Mouse (Mus musculus): ENCODE measurements around the gene Rasgef1c. TPM values are rescaled to one million over a fixed set of nuclear protein-coding genes. Genes with fewer than 3 reads are reported as not detected.

The Rasgef1c gene
- total and polyA plus RNA-seq, 3 experiments, result 0.12 to 0.15 TPM; not detected in 1

GRCm38 (mm10) chr11:49977963-49978568 lies 76.4 kb downstream of the Rasgef1c start:
- no peak overlapping the region for H3K27ac ChIP-seq (ENCODE audit: control insufficient read depth, low read depth, low read length)
- H3K4me3 ChIP-seq (ENCODE audit: control insufficient read depth in 1 of 2, insufficient read depth in 1 of 2, low read depth in 2 of 2, low read length in 2 of 2), result no peak overlapping the region

DNA sequence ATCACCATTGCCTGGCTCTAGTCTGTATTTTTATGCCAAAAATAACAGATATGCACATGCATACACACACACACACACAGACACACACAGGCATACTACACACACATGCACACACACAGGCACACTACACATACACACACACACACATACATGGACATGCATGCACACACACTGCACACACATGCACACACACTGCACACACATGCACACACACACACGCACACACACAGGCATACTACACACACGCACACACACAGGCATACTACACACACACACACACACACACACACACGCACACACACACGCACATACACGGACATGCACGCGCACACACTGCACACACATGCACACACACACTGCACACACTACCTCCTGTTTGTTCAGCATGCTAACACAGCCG lies 77.3 kb downstream of the Rasgef1c start:
- peak; percentile 92; the same call in 1 of the 2 replicates for TF ChIP-seq POLR2AphosphoS5 (IDR thresholded peaks at IDR 0.05; ENCODE audit: borderline replicate concordance, low read depth, low read length)
- TF ChIP-seq CTCF (IDR thresholded peaks at IDR 0.05 in 2 of 3, conservative IDR thresholded peaks at IDR 0.05 in 1 of 3; ENCODE audit: control insufficient read depth in 1 of 3, insufficient read depth in 1 of 3, low read depth in 2 of 3, low read length in 3 of 3, poor library complexity in 1 of 3, severe bottlenecking in 1 of 3), result no peak
- no peak for TF ChIP-seq MYC (IDR thresholded peaks at IDR 0.05; ENCODE audit: low read depth, low read length)
- no peak for TF ChIP-seq NRF1 (IDR thresholded peaks at IDR 0.05; ENCODE audit: insufficient read depth, low read depth, low read length, poor library complexity, severe bottlenecking)
- no peak for TF ChIP-seq ZKSCAN1 (IDR thresholded peaks at IDR 0.05; ENCODE audit: low read depth, low read length)
- TF ChIP-seq NELFE (IDR thresholded peaks at IDR 0.05; ENCODE audit: low read depth, low read length), result no peak
- no peak for TF ChIP-seq SIN3A (IDR thresholded peaks at IDR 0.05; ENCODE audit: low read length)
- no peak overlapping the region for H3K4me3 ChIP-seq (ENCODE audit: control insufficient read depth in 1 of 2, insufficient read depth in 1 of 2, low read depth in 2 of 2, low read length in 2 of 2)

More at GRCm38 (mm10) chr11:49977963-49978568, 76.4 kb downstream of the Rasgef1c start:
- TF ChIP-seq ZKSCAN1 (IDR thresholded peaks at IDR 0.05; ENCODE audit: low read depth, low read length) (no peak), GABPA (IDR thresholded peaks at IDR 0.05; ENCODE audit: low read depth, low read length) (no peak), RCOR1 (IDR thresholded peaks at IDR 0.05; ENCODE audit: low read depth, low read length) (no peak), NELFE (IDR thresholded peaks at IDR 0.05; ENCODE audit: low read depth, low read length) (no peak), SIN3A (IDR thresholded peaks at IDR 0.05; ENCODE audit: low read length) (no peak), KAT2A (conservative IDR thresholded peaks at IDR 0.05; ENCODE audit: low read depth, low read length) (no peak), UBTF (IDR thresholded peaks at IDR 0.05; ENCODE audit: borderline replicate concordance, insufficient read depth, low read depth, low read length) (no peak), USF1 (IDR thresholded peaks at IDR 0.05; ENCODE audit: low read depth, low read length) (no peak), RAD21 (IDR thresholded peaks at IDR 0.05; ENCODE audit: low read depth, low read length) (no peak), MXI1 (IDR thresholded peaks at IDR 0.05; ENCODE audit: low read depth, low read length) (no peak), ZC3H11A (IDR thresholded peaks at IDR 0.05; ENCODE audit: low read depth, low read length) (no peak), ZNF384 (IDR thresholded peaks at IDR 0.05; ENCODE audit: low read depth, low read length) (no peak), GATA1 (IDR thresholded peaks at IDR 0.05; ENCODE audit: low read depth, low read length) (no peak), SMC3 (IDR thresholded peaks at IDR 0.05; ENCODE audit: low read depth, low read length) (no peak), CHD1 (IDR thresholded peaks at IDR 0.05; ENCODE audit: low read depth, low read length) (no peak)
- Histone ChIP-seq H3K36me3 (ENCODE audit: control insufficient read depth in 1 of 2, insufficient read depth in 2 of 2, low read length in 2 of 2) (peaks cover 0 to 26% of the 10 kb centered on the region in 2 experiments; a peak in 2 of 4 replicates), H3K9me3 (replicated peaks; ENCODE audit: insufficient read depth, low read length) (no peaks in the 10 kb centered on the region), H3K4me1 (ENCODE audit: control insufficient read depth in 1 of 2, insufficient read depth in 2 of 2, low read length in 2 of 2) (peaks cover 12 to 26% of the 10 kb centered on the region in 2 experiments), H3K9ac (ENCODE audit: control insufficient read depth, low read depth, low read length, poor library complexity, severe bottlenecking) (no peak overlapping the region), H3K79me2 (ENCODE audit: control insufficient read depth, insufficient read depth, low read length, poor library complexity) (no peaks in the 10 kb centered on the region), H3K27me3 (ENCODE audit: control insufficient read depth in 1 of 2, insufficient read depth in 2 of 2, low read length in 2 of 2) (no peaks in the 10 kb centered on the region)
- DNase-seq (ENCODE audit: low read depth, low spot score), result no peak

More for the DNA sequence above, 77.3 kb downstream of the Rasgef1c start:
- peaks cover 18 to 30% of the 10 kb centered on the region in 2 experiments for H3K4me1 ChIP-seq (ENCODE audit: control insufficient read depth in 1 of 2, insufficient read depth in 2 of 2, low read length in 2 of 2)
- H3K9ac ChIP-seq (ENCODE audit: control insufficient read depth, low read depth, low read length, poor library complexity, severe bottlenecking), result no peak overlapping the region
- H3K9me3 ChIP-seq (replicated peaks; ENCODE audit: insufficient read depth, low read length), result no peaks in the 10 kb centered on the region
- no peak for DNase-seq (ENCODE audit: low read depth, low spot score)
- H3K27ac ChIP-seq (ENCODE audit: control insufficient read depth, low read depth, low read length), result no peak overlapping the region
- H3K27me3 ChIP-seq (ENCODE audit: control insufficient read depth in 1 of 2, insufficient read depth in 2 of 2, low read length in 2 of 2), result no peaks in the 10 kb centered on the region
- H3K36me3 ChIP-seq (ENCODE audit: control insufficient read depth in 1 of 2, insufficient read depth in 2 of 2, low read length in 2 of 2), result peaks cover 0 to 33% of the 10 kb centered on the region in 2 experiments; a peak in 2 of 4 replicates
- no peaks in the 10 kb centered on the region for H3K79me2 ChIP-seq (ENCODE audit: control insufficient read depth, insufficient read depth, low read length, poor library complexity)

All from MEL (cell line).